Mouse (Mus musculus) heart, postnatal 25 days (tissue): ENCODE results near the gene Efcab14. TPM values are rescaled to one million over a fixed set of nuclear protein-coding genes. Genes with fewer than 3 reads are reported as not detected.

ENCODE experiments used
- DNase-seq: peaks from one replicate; pipeline ENCODE4 v3.0.0; 2022; ENCODE audit warnings: low spot score
- intact Hi-C: fragments of 180-260 bp; cut with DNase I; formaldehyde crosslinking; loops from one replicate; pipeline ENCODE4 v1.15.1; 2025
- total RNA-seq, 2 experiments: library from RNA; stranded (reverse); gene quantifications; 2 replicates each; pipeline ENCODE4 v1.2.3; 2021

Gene Efcab14
- total RNA-seq, 2 experiments from 2014 or later: 33.4 to 37.0 TPM

- DNase-seq: no peak
These were observed 30.3 kb downstream of the Efcab14 start for GRCm38 (mm10) chr4:115767647-115768467.

GRCm38 (mm10) chr4:115775056-115775455 is 37.5 kb downstream of the Efcab14 start:
- intact Hi-C loops: no loop called here
- no peak for DNase-seq

More at GRCm38 (mm10) chr4:115767647-115768467, 30.3 kb downstream of the Efcab14 start:
- intact Hi-C loops: no loop called here

GRCm38 (mm10) chr4:115777627-115778026 is 40.1 kb downstream of the Efcab14 start:
- intact Hi-C loops: no loop called here
- DNase-seq: no peak

- DNase-seq: no peak
- intact Hi-C loops: no loop called here
These were observed 42.7 kb downstream of the Efcab14 start for GRCm38 (mm10) chr4:115780269-115780668.

GRCm38 (mm10) chr4:115780918-115781317 is 43.4 kb downstream of the Efcab14 start, which contains the start of gene Tex38:
Gene Tex38, minus strand, starts transcription at chr4:115781018.
- DNase-seq: no peak
- intact Hi-C loops: no loop called here

GRCm38 (mm10) chr4:115782026-115782805 is 44.7 kb downstream of the Efcab14 start:
- no peak for DNase-seq
- intact Hi-C loops: no loop called here

- peak; percentile 39 for DNase-seq
- intact Hi-C loops: loop anchor here (5.0 kb wide), 1 partner anchor 48 kb away; the partner anchor contains the start of gene Efcab14
These were observed 47.4 kb downstream of the Efcab14 start, which contains the start of gene Atpaf1 for GRCm38 (mm10) chr4:115784769-115785510. Gene Atpaf1, plus strand, starts transcription at chr4:115784812.

GRCm38 (mm10) chr4:115785511-115786034 is 48.0 kb downstream of the Efcab14 start:
- intact Hi-C loops: loop anchor here (5.0 kb wide), 1 partner anchor 48 kb away; the partner anchor contains the start of gene Efcab14
- DNase-seq: no peak

- intact Hi-C loops: no loop called here
These were observed 53.3 kb downstream of the Efcab14 start for GRCm38 (mm10) chr4:115790864-115791263.

GRCm38 (mm10) chr4:115795360-115795759 is 57.8 kb downstream of the Efcab14 start:
- intact Hi-C loops: no loop called here
- DNase-seq: no peak

More at GRCm38 (mm10) chr4:115790864-115791263, 53.3 kb downstream of the Efcab14 start:
- no peak for DNase-seq

- intact Hi-C loops: no loop called here
- no peak for DNase-seq
These were observed 62.4 kb downstream of the Efcab14 start for GRCm38 (mm10) chr4:115799981-115800380.

GRCm38 (mm10) chr4:115812326-115812725 is 74.8 kb downstream of the Efcab14 start:
- intact Hi-C loops: no loop called here
- DNase-seq: no peak

GRCm38 (mm10) chr4:115815606-115816005 is 78.1 kb downstream of the Efcab14 start:
- intact Hi-C loops: no loop called here
- no peak for DNase-seq

GRCm38 (mm10) chr4:115820199-115820598 is 82.7 kb downstream of the Efcab14 start:
- intact Hi-C loops: no loop called here
- DNase-seq: no peak

- intact Hi-C loops: no loop called here
- DNase-seq: no peak
These were observed 83.4 kb downstream of the Efcab14 start for GRCm38 (mm10) chr4:115820944-115821343.

GRCm38 (mm10) chr4:115821431-115821830 is 83.9 kb downstream of the Efcab14 start:
- intact Hi-C loops: no loop called here
- no peak for DNase-seq

- intact Hi-C loops: no loop called here
These were observed 84.4 kb downstream of the Efcab14 start for GRCm38 (mm10) chr4:115821928-115822327.

GRCm38 (mm10) chr4:115824178-115824577 is 86.6 kb downstream of the Efcab14 start:
- no peak for DNase-seq
- intact Hi-C loops: no loop called here

More at GRCm38 (mm10) chr4:115821928-115822327, 84.4 kb downstream of the Efcab14 start:
- DNase-seq: no peak

- intact Hi-C loops: loop anchor here (5.0 kb wide), 1 partner anchor 88 kb away; the partner anchor contains the start of gene Efcab14
- DNase-seq: no peak
These were observed 87.7 kb downstream of the Efcab14 start for GRCm38 (mm10) chr4:115825271-115825670.
